Mouse (Mus musculus) erythroid progenitor cell, adult 5-6 weeks (primary cell): ENCODE results near the gene Nfix. TPM values are rescaled to one million over a fixed set of nuclear protein-coding genes. Genes with fewer than 3 reads are reported as not detected.

Experiments
- ATAC-seq: replicated peaks from 2 replicates; pipeline ENCODE4 v1.8.0; 2016; ENCODE audit warnings: moderate number of reproducible peaks, mild to moderate bottlenecking, moderate TSS enrichment, inconsistent platforms; ENCODE audit not compliant: poor library complexity, low FRiP score, severe bottlenecking
- total RNA-seq, 2 experiments: library from RNA; stranded (forward) in 1 of 2; stranded (reverse) in 1 of 2; fragments of 150-400 nt in 1 of 2; fragments of 186-747, 209-891 nt in 1 of 2; gene quantifications; 2 replicates each; pipeline versions ENCODE4 v1.2.3 to v1.2.4; 2015 to 2017; ENCODE audit warnings: low replicate concordance in 2 of 2

Gene Nfix
- total RNA-seq, 2 experiments from 2014 or later, result 36.8 to 53.7 TPM

DNA sequence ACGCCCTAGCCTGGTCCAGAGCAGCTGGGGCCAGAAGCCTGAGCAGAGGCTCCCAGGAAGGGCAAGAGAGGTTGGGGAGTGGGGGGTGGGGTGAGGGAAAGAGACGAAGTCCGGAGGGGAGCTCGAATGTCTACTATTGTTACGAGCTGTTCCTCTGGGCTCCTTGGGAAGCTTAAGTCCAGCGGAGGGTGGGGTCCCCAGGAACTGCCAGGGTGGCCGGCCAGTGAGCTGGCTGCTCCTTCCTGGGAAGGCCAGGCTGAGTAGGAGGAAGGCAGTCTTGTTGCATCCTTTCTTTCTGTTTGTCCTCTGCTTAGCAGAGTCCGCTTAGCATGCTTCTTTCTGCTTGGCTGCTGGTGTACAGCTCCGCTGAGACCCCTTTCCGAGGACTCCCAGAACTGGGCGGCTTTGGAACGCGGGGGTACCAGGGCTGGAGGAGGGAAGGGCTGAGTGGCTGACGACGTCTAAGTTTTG is 92.0 kb downstream of the Nfix start:
- no peak for ATAC-seq

DNA sequence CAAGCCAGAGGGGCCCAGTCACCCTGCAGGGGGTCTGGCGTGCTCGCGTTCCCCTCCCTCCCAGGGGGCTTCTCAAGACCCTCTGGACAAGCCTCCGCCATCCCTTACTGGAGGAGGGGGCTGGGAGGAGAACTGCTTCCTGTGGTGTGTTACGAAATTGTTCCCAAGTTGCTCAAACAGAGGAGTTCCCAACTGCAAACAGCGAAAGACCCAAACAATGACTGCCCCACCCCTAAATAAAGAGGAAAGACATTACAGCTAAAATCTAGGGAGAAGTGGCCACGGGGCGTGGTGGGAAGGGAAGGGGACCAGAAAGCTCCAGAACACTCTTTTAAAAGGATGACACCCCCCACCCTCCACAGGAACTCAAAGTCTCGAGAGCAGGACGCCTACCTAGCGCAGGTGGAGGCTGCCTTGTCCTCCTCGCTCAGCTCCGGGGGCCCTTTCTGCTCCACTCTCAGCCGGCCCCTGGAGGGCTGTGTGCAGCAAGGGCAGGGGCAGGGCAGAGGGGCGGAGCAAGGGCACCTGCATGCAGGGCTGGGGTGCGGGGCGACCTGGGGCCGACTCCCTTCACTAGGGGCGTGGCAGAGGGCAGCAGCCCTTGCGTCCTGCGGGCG is 92.8 kb downstream of the Nfix start:
- ATAC-seq, result no peak

DNA sequence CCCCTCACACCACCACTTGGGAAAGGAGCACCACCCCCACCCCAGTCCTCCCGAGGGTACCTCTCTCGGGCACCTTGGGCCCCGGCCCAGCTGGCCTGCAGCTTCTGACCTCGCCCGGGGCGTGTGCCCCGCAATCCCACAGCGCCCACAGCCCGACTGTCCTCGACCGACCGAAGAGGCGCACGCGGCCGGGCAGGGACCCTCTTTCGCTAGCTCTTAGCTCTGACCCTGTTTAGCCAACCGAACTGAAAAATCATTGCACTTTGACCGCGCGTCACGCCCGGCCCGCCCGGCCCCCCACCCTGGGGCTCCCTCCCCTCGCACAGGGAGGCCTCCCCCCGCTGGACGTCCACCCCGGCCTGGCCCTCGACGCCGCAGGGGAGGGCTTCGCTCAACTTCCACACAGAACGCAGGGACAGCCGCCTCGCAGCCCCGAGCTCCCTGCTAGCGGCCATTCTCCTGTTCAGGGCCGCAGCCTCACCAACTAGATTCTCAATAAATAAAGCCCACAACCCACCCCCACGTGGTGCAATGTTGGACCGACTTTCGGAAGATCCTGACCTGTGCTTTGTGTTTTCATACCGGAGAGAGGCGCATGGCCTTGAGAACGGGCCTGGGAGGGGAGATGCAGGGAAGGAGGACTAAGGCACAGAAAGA is 93.4 kb downstream of the Nfix start:
- no peak for ATAC-seq

DNA sequence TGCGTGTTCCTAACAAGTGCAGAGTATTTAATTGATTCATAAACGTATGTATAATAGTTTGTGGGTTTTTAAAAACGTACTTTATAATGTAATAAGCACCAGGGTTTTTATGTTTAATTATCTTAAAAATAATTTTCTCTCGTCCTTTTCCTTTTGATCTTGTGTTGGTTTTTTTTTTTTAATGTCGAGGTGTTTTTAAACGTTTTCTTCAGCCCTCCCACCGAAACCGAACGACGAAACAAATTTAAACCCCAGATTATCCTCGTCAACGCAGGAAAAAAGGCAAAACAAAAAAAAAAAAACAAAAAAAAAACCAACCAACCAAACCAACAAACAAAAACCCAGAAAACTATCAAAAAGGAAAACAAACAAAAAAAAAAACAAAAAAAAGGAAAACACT is 94.2 kb downstream of the Nfix start:
- ATAC-seq, result no peak

DNA sequence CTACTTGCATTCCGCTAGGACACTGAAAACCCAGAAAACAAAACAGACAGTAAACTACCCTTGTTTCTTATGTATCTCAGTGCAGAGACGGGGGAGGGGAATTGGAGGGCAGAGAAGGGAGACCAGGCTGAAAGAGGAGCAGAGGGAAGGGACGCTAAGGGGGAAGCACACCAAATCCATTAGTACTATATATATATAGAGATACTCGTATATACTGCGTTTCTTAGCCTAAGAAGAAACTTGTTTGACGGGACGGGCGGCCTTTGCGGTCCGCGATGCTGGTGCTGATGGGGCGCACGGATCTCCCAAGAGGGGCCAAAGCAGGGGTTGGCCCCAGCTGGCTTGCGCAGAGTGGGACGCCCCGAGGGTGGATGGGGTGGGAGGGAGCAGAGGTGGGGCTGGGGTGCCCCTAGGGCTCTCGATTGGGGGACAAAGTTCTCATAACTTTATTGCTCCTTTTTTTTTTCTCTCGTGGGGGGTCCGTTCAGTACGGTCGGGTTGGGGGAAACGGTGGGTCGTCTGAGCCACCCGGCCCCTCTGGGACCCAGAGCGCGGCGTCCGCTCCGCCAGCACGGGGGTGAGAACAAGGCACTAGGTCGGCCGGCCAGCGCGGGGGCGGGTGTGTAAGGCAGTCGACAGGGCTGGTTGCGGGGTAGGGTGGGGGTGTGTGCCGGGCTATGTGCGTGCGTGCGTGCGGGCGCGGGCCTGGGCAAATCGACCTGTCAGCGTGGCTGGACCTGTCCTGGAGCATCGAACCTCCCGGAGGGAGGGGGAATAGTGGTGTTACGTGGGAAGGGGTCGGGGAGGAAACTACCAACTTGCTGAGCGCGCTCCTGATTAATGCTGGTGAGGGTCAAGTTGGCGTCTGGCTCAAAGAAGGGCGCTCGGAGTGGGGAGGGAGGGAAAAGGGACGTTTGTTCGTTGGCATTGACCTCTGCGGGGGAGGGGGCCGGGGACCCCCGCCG is 95.0 kb downstream of the Nfix start:
- no peak; the same call in 1 of the 2 replicates for ATAC-seq

DNA sequence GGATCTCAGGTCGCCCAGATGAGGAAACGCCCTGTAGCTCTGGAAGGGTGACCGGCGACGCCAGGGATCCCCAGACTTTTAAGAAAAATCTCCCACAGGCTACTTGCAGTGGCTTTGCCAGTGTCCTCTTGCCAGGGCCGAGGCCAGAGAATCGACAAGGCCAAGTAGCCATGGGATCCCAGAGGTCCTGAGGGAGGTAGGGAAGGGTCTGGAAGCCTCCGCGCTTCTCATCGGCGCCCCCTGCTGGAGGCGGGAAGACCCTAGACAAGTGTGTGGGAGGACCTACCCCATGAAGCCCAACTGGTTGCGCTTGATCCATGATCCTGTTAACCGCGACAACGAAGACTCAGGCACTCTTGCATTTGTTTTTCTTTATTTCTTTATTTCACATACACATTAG is 95.8 kb downstream of the Nfix start:
- peak; percentile 25 for ATAC-seq

DNA sequence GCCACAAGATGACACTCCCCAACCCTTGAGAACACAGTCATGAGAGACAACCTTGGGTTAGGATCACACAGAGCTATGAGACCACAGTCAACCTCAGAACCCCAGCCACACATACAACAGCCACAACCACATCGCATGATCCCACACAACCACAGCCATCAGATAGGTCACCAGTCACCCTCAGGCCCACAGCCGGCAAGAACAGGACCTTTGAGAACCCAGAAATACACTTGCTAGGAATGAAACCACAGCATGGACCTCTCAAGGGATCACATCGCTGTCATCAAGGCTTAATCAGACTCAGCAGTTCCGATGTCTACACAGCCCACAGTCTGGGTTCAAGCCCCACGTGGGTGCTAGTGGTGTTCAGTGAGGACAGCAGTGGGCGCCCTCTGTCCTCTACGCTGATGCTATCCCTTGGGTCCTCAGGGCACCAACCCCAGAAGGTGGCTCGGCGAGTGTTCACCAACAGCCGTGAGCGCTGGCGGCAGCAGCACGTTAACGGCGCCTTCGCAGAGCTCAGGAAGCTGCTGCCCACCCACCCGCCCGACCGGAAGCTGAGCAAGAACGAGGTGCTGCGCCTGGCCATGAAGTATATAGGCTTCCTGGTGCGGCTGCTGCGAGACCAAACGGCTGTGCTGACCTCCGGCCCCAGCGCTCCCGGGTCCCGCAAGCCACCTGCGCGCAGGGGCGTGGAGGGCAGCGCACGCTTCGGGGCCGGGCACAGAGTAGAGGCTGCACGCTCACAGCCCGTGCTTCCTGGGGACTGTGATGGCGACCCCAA is 96.5 kb downstream of the Nfix start:
- ATAC-seq, result no peak

DNA sequence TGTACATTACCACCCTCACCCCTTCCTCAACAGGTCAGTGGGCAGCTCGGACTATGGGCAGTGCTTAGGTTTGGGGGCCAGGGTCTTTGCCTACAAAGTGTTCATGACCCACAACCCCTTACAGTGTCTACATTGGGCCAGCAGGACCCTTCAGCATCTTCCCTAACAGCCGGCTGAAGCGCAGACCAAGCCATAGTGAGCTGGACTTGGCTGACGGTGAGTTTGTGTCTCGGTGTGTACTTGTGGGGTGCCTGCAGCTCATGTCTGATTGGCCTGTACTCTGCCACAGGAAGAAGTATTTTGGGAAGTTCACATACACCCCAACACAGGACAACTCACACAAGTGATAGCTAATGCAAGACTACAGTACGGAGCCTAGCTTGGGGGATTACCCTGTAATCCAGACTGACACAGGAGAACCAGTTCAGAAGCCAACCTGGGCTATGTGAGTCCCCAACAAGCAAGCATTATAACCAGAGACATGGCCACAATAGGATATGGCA is 97.1 kb downstream of the Nfix start:
- no peak for ATAC-seq

DNA sequence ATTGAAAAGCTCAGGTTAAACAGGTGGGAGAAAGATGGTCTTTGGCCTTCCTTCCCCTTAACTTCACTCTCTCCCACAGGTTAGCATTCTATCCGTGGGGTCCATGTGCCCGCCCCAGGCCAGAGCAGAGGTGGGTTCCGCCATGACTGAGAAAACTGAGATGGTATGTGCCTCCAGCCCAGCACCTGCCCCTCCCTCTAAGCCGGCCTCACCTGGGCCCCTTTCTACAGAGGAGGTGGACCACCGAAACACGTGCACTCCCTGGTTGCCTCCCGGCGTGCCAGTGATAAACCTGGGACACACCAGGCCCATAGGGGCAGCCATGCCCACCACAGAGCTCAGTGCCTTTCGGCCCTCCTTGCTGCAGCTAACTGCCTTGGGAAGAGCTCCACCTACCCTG is 97.6 kb downstream of the Nfix start:
- no peak for ATAC-seq

DNA sequence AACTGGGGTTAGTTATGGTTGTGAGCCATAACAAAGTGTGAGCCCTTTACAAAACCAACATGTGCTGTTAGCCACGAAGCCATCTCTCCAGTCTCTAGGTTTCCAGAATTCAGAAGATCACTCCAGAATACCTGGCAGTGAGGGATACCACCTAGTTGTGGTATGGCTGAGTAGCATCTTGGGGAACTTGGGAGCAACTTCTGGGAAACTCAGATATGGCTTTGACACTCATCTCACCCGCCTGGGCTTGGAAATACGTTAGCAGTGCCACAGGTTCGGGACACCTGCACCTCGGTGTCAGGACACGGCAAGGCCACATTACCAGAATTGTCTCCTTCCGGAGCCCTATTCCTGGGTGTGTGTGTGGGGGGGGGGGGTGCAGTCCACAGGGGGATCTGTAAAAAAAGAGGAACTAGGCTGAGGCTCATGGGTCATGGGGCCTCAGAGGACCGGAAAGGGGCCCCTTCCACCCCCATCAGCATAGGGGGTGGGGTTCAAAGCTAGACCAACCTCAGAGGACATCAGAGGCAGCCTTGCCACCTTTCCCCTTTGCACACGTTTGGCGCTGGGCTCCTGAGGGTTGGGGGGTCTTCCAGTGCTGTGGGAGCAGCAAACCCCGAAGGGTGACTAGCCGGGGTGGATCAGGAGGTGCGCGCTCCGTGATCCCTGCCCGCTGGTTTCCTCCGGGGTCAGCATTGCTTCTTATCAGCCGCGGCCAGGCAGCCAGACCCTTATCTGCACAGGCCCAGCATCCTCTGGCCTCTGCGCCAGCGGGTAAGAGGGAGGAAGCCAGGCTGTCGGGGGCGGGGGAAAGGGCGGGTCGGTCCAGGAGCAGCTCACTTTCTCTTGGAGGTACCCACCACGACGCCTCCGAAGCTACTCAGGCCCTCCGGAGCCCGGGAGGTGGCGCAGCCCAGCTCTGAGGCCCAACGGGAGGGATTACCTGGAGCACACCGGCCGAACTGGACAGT is 98.9 kb downstream of the Nfix start, which contains the start of gene Lyl1:
Gene Lyl1, plus strand, starts transcription at position 517 of the 971 bp plus-strand sequence.
- ATAC-seq, result peak; percentile 71

DNA sequence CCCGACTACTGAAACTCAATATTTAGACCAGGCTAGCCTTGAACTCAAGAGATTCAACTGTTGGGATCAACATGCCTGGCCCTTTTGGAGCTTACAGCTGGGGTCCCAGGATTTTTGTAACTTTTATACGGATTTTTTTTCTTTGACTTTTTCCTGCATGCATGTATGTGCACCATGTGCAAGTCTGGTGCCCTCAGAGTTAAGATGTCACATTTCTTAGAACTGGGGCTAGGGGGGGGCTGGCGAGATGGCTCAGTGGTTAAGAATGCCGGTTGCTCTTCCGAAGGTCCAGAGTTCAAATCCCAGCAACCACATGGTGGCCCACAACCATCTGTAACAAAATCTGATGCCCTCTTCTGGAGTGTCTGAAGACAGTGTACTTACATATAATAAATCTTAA is 99.6 kb downstream of the Nfix start:
- ATAC-seq, result no peak

DNA sequence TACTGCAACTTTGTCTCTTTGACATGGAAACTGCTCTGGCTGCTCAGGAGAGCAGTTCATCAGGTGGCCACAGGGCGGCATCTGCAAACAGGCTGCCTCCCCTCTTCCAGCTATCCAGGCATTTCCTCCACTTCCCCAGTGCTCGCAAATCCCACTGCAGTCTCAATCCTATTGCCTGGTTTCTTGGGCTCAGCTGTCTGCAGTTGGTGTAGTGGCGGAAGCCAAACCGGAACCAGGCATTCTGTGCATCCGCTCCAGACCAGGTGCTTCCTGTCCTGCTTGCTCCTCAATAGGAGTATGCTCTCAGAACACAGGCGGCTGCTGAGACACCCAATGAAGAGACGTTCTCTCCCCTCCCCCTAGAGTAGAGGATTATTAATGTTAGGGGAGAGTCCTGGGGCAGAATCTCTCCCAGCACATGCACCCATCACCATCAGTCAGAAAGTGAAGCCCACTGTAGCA is 100.3 kb downstream of the Nfix start:
- ATAC-seq, result peak; percentile 48

DNA sequence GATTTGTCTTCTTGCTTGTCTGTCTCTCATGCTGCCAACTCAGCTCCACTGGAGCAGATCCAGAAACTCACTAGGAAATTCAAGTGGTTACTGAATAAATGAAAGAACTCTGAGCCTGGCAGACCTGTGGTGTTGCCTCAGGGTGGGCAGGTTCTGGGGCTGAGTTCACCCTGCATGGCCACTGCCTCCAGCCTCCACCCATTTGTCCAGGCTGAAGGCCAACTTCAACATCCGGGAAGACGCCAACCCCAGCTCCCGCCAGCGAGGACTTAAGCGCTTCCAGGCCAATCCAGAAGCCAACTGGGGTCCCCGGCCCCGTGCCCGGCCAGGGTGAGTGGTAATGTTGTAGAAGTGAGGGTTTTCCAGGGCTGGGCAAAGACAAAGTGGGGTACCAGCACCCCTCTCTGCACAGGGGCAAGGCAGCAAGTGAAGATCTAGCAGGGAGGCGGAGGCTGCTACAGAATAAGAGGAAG is 101.2 kb downstream of the Nfix start:
- ATAC-seq, result no peak

DNA sequence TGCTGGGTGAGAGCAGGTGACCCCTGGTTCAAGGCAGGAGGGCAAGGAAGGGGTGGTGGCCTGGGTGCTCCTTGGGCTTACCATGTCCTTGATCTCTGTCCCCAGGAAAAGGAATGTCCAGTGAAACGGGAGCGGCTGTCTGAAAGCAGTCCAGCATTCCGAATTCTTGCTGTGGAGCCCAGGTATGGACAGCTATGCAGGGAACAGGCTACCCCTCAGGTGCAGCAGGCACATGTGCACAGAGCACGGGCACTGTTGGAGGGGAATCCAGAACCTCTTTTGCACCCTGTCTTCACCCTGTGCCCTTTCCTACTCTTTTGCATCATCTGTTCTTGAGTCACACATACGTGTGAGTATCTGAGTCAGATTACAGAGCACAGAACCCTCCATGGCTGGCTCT is 101.9 kb downstream of the Nfix start:
- no peak for ATAC-seq

DNA sequence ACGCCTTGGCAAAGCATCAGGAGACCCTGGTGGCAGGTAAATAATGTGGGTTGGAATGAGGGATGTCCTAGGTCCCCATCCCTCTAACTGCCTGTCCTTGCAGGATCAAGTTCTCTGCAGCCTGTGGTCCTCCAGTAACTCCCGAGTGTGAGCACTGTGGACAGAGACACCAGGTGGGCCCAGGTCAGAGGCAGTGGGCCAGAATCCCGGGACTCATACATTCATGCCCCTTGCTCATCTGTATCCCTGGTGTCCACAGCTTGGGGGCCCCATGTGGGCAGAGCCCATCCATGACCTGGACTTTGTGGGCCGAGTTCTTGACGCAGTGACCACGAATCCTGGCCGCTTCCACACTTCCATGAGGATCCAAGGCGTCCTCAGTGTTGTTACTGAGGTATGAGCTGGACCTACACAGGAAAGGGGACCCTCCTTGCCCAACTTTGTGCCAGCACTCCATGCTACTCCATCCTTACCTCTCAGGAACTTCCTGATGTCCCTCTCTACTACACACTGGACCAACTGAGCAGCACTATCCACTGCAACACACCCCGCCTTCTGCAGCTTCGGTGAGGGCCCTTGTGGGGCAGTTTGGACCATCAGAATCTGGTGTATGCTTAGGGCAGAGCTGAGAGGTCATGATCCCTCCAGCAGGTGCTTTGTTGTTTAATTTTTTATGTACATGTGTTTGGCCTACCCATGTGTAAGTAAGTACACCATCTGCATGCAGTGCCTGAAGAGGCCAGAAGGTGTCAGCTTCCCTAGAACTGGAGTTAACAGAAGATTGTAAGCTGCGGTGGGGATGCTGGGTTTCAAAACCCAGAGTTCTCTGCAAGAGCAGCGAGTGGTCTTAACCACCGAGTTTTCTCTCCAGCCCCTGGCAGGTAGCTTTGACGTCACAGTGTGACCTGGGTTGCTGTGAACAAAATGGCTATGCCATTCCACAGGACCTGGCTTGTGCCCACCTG is 102.7 kb downstream of the Nfix start:
- ATAC-seq, result no peak

DNA sequence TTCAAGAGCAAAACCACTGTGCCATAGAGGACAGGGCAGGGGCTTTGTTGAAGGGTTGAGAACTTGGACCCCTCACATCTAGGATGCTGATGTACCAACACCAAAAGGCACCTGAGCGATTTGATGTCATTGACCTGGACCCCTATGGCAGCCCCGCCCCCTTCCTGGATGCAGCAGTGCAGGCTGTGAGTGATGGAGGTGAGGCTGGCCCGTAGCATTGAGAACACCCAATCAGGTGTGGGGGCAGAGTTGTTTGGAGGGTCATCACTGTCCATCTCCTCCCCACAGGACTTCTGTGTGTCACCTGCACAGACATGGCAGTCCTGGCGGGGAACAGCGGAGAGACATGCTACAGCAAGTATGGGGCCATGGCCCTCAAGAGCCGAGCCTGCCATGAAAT is 105.0 kb downstream of the Nfix start:
- no peak for ATAC-seq

DNA sequence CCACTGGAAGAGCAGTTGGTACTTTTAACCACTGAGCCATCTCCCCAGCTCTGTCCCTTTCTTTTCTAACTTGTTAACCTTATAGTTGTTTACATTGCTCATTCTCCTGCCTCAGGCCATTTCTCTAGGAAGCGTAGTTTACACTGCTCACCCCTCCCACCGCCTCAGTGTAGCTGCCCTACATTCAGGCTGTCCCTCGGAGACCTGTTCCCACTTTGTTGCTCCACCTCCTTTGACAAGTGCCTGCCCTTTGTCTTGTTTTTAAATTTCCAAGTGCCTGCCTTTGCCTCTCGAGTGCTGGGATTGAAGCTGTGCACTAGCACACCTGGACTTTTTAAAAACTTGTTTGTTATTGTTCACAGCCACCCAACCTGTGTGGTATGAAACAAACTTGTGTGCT is 106.8 kb downstream of the Nfix start:
- no peak for ATAC-seq
